Mouse (Mus musculus): ENCODE results near the gene Vmn2r101. TPM values are rescaled to one million over a fixed set of nuclear protein-coding genes. Genes with fewer than 3 reads are reported as not detected.

The Vmn2r101 gene
- not detected for polyA plus RNA-seq (2017; shearing (Covaris generic))

GRCm38 (mm10) chr17:19576927-19577326, at the start of gene Vmn2r101:
Vmn2r101 (plus strand) TSS chr17:19577227.

GRCm38 (mm10) chr17:19660028-19660427, 83.0 kb downstream of the Vmn2r101 start, which contains the start of gene Vmn2r102:
Vmn2r102 (plus strand) TSS chr17:19660328.

Other genes starting within 250 kb of the Vmn2r101 start
- 0.09 TPM for gene Vmn2r99, start 215.3 kb upstream of the Vmn2r101 start, polyA plus RNA-seq (2017; shearing (Covaris generic))
- gene Vmn2r100, start 72.5 kb upstream of the Vmn2r101 start, polyA plus RNA-seq (2017; shearing (Covaris generic)) = 0.13 TPM
- gene Vmn2r102, start 83.1 kb downstream of the Vmn2r101 start, polyA plus RNA-seq (2017; shearing (Covaris generic)) = 0.02 TPM
- gene Vmn2r103, start 196.1 kb downstream of the Vmn2r101 start, polyA plus RNA-seq (2017; shearing (Covaris generic)) = not detected

Data from effector memory CD4-positive, alpha-beta T cell, adult 7 months (primary cell).